Mouse (Mus musculus): ENCODE data around the gene Fam131b. TPM values are rescaled to one million over a fixed set of nuclear protein-coding genes. Genes with fewer than 3 reads are reported as not detected.

Gene Fam131b
- total RNA-seq, 2 experiments from 2014 or later: 74.8 to 76.8 TPM

DNA sequence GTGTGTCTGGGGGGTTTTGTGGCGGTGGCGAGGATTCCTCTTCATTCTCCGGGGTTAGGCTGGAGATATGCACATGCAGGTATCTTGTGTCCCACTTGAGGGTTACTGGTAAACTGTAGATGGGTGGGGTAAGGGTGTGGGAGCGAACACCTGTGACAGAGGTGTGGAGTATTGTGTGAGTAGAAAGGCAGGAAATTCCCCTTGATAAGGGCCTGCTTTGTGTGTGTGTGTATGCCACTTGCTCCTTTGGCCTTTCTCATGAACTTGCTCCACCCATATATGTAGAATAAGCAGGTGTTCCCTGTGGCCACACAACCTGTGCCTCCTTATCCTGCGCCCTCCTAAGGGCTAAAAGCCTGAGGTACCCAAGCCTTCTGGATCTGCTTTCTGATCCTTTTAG is 32.5 kb upstream of the Fam131b start:
- DNase-seq (ENCODE audit: extremely low spot score in 1 of 2, low spot score in 1 of 2): no peak

DNA sequence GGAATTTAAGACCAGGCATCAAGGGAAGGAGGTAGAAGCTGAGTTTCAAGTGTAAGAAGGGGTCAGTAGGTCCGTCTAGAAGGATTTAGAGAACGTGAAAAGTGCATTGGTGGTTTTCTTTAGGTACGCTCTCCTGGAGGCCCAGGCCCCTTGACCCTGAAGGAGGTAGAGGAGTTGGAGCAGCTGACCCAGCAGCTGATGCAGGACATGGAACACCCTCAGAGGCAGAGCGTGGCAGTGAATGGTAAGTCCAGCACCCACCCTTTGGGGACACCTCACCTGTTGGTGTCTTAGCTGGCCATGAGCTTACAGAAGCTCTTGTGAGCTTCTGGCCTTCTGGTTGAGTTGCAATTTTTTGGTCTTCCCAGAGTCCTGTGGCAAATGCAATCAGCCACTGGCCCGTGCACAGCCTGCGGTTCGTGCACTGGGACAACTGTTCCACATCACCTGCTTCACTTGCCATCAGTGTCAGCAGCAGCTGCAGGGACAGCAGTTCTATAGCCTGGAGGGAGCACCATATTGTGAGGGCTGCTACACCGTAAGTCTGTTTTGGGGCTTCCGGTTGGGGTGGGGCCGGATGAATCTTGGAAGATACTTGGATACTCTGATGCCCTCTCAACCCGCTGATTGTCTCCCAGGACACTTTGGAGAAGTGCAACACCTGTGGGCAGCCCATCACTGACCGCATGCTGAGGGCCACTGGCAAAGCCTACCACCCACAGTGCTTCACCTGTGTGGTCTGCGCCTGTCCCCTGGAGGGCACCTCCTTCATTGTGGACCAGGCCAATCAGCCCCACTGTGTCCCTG is 31.6 kb upstream of the Fam131b start:
- DNase-seq (ENCODE audit: extremely low spot score in 1 of 2, low spot score in 1 of 2): no peak

DNA sequence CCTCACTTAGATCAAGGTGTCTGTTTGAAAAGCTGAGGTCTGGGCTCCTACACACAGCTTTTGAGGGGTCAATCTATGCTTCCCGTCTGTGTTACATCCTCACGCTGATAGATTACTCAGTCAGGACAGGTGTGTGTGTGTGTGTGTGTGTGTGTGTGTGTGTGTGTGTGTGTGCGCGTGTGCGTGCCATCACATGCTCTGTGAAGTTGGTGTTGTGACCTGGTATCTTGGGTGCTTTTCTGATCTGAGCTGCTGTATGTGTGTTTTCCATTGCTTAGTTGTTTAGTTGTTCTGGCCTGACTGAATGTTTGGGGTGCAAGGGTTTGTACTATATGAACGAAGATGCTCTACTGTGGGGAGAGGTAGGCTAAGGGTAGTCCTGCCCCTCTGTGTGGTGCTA is 30.9 kb upstream of the Fam131b start:
- DNase-seq (ENCODE audit: extremely low spot score in 1 of 2, low spot score in 1 of 2): no peak

DNA sequence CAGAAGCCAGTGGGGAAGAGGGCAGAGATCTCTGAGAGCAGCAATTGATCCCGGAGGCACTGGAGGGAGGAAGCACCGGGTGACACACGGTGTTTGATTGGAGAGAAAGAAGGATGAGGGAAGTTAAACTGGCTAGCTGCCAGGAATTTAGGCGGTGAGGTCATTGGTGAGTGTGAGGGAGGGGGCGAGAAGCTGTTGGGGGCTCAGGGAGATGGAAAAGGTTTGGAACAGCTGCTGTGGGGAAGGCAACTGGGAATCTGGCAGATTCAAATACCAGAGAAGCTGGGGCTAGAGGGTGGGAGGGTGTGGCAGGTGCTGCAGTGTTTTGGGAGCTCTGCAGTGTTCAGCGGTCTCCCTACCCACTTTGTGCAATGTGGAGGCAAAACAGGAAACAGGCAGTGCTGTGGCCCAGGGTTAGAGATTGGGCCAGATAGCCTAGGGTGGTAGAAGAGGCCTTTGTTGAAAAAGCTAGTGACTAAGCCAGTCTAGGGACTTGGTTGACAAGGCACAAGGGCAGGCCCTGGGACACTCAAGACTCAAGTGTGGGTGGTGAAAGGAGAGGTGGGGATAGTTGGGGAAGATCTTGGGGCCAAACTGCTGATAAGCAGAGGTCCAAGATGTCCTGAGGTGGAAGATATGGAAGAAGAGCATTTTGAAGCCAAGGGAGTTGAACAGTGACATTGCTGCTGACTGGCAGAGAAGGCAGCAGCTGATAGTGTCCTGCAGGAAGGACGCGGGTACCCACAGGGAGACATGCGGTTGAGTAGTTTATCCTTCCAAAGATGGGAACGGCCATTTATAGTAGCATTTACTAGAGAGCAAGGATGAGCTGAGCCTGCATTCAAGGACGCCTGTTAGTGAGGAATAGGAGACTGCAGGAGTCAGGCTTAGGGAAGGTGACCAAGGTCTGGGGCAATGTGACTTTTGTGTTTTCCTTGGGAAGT is 29.9 kb upstream of the Fam131b start:
- DNase-seq (ENCODE audit: extremely low spot score in 1 of 2, low spot score in 1 of 2): no peak

DNA sequence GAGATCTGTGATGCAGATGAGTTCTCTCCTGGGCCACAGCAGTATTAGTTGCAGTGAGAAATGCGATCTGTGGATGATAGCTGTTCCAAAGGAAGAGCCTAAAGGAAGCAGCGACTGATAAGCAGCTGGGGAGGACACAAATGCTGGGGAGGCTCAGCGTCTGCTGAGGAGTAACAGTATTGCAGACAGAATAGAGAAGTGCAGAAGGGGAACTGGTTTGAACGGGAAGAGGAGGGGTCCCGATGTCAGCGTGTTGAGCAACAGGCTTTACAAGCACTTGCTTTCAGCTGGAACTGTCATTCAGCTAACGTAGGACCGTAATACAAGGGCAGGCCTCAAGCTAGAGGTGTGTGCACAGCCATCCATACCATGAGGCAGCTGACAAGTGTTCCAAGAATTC is 28.7 kb upstream of the Fam131b start:
- DNase-seq (ENCODE audit: extremely low spot score in 1 of 2, low spot score in 1 of 2): no peak

DNA sequence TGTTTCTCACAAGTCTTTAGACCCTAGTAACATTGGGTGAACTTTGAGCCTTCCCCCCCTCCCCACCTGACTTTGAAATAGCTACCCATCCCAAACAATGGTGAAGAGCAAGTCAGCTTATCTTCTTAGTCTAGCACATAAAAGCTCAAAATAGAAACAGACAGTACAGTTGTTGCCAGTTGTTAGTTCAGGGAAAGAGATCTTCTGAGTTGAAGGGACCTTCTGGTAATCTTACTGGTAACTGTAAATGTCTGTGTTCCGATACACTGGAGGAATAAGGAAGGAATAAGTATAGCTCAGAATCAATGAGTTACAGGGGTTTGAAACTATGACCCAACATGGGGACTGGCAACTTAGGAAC is 28.0 kb upstream of the Fam131b start:
- no peak for DNase-seq (ENCODE audit: extremely low spot score in 1 of 2, low spot score in 1 of 2)

DNA sequence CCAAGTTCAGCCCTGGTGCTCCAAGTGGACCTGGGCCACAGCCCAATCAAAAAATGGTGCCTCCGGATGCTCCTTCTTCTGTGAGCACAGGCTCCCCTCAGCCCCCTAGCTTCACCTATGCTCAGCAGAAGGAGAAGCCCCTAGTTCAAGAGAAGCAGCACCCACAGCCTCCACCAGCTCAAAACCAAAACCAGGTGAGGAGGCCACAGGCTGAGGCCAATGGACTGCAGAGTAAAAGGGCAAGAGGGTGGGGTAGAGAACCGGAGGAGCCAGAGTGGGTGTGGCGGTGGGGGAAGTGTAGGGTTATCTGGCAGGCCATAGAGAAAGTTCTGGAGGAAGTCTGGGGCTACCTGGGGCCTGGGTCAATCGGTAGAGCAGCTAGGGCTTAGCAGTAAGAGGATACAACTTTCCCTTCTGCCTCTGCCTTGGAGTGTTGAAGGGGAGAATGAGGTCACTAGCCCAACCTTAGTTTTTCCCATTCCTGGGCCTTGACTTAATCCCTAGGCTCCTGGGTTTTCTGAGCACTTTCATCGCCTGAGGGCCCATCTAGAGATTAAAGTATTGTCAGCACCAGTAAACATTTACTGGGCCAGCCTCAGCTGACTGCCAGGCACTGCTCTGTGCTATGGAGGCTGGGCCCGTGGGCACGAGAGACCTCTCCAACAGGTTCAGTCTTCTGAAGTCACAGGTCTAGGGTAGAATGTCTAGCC is 27.5 kb upstream of the Fam131b start:
- DNase-seq (ENCODE audit: extremely low spot score in 1 of 2, low spot score in 1 of 2): no peak

DNA sequence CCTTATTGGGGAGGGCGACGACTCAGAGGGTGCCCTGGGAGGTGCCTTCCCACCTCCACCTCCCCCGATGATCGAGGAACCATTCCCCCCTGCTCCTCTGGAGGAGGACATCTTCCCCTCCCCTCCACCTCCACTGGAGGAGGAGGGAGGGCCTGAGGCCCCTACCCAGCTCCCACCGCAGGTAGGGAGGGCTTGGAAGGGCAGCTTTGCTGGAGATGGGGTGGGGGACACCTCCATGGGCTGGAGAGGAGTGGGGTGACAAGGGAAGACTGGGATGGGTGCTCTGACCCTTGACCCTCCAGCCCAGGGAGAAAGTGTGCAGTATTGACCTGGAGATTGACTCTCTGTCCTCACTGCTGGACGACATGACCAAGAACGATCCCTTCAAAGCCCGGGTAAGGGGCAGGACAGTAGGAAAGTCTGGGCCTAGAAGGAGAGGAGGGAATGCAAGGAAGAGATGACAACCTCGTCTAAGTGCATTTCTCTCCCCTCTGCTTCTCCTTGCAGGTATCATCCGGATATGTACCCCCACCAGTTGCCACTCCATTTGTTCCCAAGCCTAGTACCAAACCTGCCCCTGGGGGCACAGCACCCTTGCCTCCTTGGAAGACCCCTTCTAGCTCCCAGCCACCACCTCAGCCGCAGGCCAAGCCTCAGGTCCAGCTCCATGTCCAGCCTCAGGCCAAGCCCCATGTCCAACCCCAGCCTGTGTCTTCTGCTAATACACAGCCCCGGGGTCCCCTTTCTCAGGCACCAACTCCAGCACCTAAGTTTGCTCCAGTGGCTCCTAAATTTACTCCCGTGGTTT is 26.7 kb upstream of the Fam131b start:
- DNase-seq (ENCODE audit: extremely low spot score in 1 of 2, low spot score in 1 of 2): no peak

DNA sequence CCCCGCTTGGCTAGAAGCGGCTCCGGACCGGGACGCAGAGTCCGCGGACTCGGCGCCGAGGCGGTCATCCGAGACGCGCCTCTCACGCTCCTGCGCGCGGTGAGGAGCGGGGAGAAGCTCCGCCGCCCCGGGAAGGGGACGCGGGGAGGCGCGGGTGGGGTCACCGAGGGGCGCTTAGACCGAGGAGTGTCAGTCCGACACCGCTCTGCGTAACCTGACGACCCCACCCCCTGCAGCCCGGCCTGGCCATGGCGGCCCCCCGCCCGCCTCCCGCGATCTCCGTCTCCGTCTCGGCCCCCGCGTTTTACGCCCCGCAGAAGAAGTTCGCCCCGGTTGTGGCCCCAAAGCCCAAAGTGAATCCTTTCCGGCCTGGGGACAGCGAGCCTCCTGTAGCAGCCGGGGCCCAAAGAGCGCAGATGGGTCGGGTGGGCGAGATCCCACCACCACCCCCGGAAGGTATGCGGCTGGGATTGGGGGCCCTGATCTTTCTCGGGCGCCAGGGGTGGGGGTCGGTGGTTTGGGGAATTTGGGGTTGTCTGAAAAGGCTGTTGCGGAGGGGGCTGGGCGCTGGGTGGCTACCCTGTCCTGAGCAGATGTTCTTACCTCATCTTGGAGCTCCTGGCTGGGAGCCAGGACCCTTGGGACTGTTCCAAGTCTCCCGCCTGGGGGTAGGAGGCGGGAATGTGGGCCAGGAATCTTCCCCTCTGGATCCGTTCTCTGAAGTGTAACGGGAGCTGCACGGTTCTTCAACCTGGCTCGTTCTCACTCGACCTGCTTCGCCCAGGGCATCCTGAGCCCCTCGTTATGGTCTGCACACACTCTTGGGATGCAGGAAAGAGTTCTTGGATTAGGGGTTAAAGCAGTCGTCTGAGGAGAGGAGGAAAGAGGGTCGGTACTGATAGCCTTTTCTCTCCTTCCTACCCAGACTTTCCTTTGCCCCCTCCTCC is 25.9 kb upstream of the Fam131b start:
- peak; percentile 63 for DNase-seq (ENCODE audit: extremely low spot score in 1 of 2, low spot score in 1 of 2)

DNA sequence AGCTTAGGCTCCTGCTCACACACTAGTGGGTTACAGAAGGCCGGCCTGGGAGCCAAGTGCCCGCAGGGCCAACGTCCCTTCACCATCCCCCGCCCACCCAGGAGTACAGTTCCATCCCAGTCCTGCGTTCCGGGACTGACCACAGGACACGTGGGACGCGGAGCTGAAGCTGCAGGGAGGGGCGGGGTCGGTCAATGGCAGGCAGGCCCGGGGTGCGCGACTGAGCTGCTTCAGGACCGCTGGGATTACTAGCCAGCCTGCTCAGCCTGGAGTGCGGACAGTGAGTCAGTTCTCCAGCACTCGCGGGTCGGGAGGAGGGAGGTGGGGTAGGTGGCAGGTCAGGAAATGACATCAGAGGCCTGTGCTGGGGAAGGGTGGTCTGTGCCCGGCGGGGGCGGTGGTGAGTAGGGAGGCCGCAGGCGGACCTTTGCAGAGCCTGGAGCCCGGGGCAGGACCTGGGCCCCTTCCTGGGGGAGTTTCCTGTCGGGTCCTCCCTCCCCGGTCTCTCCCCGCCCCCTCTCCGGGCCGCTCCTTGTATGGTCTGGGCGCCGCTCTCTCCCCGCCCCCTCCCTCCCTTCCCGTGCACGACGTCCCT is 25.1 kb upstream of the Fam131b start, which contains the start of gene Zyx:
Gene Zyx (plus strand): TSS at position 205 of the 595 bp plus-strand sequence.
- peak; percentile 62 to 76 for DNase-seq (ENCODE audit: extremely low spot score in 1 of 2, low spot score in 1 of 2)

DNA sequence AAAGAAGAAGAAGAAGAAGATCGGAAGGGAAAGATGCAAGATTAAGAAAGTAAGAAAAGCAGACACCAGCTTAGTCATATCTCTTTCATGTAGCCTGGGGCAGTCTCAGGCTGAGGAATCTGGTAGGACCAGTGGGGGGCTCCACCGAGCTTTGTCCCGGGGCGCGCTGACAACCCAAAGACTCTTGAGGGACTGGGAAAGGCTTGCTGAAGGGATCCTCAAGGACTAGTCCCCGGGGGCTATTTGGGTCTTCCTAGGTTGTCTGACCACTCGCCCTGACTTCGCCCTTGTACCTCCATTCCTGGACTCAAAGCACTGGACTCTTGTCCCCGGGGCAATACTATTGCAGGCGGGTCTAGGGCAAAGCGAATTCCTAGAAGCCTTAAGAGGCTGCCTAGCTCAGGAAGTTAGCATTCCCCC is 24.6 kb upstream of the Fam131b start:
- DNase-seq (ENCODE audit: extremely low spot score in 1 of 2, low spot score in 1 of 2): peak; percentile 56 to 67

DNA sequence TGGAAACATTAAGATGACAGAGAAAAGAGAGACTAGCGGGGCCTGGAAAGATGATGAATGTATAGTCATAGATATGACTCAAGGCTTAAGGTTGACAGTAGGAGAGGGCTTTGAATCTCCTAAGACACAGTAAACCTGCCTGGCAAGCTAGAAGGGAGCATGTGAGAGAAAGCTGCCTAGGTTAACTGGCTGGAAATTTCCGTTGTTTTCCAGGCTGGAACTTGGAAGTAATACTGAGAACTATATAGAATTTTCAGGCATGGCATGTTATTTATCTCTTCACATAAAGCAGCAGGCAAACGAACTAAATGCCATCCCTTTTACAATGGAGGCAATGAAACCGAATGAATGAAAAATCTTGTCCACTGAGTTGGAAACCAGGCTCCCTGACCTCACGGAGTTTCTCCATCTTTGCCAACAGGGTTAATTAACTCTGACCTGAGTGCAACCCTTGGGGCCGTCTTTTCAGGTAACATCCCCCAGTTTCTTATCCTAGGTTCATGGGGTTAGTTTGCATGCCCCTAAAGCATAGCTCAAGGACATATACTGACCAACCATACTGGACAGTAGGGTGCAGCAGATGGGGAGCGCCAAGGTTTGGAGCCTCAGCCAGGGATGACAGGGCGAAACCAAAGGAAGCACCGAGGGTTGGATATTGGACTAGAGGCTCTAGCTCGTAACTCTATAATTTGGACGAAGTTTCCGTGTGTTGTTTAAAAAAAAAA is 24.0 kb upstream of the Fam131b start:
- no peak for DNase-seq (ENCODE audit: extremely low spot score in 1 of 2, low spot score in 1 of 2)

DNA sequence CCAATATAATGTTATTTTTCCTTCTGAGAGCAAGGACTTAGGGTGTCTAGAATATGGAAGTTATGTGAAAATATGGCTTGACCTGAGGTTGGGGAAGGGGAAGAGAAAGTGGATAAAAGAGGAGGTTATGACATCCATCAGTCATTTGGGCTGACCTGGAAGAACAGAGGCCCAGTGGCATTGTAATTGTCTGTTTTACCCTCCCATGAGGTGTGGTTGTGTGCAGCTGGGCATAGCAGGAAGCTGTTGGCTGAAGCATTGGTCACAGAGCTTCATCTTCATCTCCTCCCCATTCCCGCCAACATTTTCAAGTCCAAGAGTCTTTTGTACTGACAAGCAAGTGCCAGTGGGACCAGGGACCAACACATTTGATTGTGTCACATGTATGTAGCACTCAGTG is 19.8 kb upstream of the Fam131b start:
- no peak for DNase-seq (ENCODE audit: extremely low spot score in 1 of 2, low spot score in 1 of 2)

DNA sequence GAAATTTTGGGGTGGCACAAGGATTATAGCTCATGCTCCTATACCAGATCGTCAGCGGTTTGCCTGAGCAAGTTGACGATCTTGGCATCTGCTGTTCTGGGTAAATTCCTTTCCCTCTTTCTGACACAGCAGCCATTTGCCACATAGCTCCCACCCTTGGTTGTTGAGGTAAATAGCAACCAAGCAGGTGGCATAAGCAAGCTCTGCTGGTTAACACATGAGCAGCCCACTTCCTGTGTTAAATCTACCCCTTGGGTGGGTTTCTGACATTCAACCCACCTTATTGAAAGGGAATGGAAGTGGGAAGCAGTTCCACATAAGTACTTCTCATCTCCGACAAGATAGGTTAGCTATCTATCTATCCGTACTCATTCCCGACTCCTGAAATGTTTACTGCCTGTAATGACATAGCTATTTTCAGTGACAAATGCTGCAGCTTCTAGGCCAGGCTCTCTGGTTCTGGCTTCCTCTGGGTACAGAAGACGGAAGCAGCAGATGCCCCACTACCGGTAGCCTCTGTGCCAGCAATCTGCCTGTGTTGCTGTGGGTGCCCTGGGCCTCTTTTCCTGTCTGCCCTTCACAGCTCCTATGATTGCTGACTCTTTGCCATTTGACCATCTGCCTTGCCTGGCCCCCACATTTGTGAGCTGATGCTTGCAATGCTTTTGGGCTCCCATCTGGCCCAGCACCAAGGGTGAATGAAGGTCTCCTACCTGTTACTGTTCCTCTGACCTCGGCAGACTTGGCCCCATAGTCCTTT is 19.1 kb upstream of the Fam131b start:
- no peak for DNase-seq (ENCODE audit: extremely low spot score in 1 of 2, low spot score in 1 of 2)

DNA sequence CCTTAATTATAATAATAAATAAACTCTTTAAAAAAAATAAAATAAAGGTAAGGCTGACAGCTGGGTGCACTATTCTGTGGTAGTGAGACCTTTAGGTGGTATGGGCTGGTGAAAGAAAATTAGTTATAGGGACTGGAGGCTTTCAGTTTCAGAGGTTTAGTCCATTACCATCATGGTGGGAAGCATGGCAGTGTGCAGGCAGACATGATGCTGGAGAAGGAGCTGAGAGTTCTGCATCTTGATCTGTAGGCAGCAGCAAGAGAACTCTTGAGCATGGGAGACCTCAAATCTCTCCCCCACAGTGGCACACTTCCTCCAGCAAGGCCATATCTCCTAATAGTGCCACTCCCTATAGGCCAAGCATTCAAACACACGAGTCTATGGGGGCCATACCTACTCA is 17.7 kb upstream of the Fam131b start:
- no peak for DNase-seq (ENCODE audit: extremely low spot score in 1 of 2, low spot score in 1 of 2)

DNA sequence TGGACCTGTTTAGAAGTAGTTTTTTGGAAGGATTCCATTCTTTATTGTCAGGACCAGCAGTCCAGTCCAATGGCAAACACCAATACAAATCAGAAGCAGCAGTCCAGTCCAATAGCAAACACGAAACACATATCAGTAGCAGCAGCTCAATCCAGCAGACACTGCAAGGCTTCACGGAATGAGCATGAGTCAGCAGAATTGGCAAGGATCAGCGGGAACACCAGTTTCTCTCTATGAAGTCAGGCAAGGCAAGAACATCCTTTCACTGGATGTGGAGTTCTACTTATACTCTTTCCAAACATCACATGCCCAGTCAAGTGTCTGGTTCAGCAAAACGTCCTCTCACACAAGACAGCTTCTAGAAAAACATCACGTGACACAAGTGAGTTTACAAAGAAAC is 15.5 kb upstream of the Fam131b start:
- DNase-seq (ENCODE audit: extremely low spot score in 1 of 2, low spot score in 1 of 2): no peak

DNA sequence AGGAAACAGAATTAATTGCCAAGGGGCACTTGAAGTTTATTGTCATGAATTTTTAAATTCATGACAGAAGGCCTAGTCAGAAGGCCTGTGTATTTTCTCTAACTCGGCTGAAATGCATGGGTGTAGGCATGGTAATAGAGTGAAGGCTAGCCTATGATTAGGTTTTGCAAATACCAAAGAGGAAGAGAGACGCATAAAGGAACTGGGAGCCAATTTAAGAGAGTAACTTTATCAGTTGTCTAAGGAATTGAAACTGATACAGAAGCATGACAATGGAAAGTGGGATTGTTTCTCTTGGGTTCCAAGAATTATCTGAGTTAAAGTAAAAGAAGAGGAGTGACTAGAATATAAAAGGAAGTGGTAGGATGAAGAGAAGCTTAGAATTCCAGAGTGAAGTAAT is 14.7 kb upstream of the Fam131b start:
- no peak for DNase-seq (ENCODE audit: extremely low spot score in 1 of 2, low spot score in 1 of 2)
